Mouse (Mus musculus) sigmoid colon, adult 10 weeks (tissue): ENCODE data around the gene Stard10. TPM values are rescaled to one million over a fixed set of nuclear protein-coding genes. Genes with fewer than 3 reads are reported as not detected.

Source experiments
- polyA plus RNA-seq: library from polyadenylated mRNA; stranded (reverse); fragments of 350-450 nt; fragmentation: Illumina TruSeq; extraction: RNeasy Lipid Tissue Mini Kit (QIAGEN cat#74804); gene quantifications from one replicate; pipeline ENCODE4 v1.2.3, GENCODE M21; 2014; ENCODE audit warnings: low read depth, low replicate concordance

The Stard10 gene
- polyA plus RNA-seq, result 39.0 TPM

GRCm38 (mm10) chr7:101317014-101317413 lies at the start of gene Stard10:
Stard10 (plus strand) TSS chr7:101317086.

GRCm38 (mm10) chr7:101301881-101302456 lies 14.9 kb upstream of the Stard10 start, which contains the start of gene Atg16l2:
Atg16l2 (minus strand) TSS chr7:101302251.

DNA sequence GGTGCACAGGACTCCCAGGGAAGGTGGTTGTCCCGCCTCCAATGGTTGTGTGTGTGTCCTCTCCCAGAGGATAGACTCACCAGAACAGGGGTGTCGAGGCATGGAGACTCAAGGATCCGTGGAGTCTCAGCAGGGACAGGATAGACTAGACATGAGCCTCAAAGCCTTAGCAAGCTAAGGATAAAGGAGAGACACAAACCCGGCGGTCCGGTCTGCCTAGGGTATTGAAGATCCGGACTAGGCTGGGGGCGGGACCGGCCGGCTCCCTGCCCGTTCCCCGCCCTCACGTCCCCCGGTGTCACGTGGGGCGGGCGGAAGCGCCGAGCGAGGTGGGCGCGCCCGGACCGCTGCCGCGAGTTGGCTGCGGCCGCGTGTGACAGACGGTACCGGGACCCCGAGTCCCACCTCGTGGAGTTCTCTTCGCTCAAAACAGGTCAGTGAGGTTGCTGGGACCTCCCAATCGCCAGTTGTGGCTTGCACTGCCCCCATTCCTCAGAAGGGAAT lies 30.9 kb downstream of the Stard10 start, which contains the start of gene Arap1:
Gene Arap1, plus strand, starts transcription at position 301 of the 504 bp plus-strand sequence.

Other genes starting within 250 kb of the Stard10 start
- gene Fchsd2, start 224.2 kb upstream of the Stard10 start, polyA plus RNA-seq, result 224 TPM
- gene Atg16l2, start 14.8 kb upstream of the Stard10 start, polyA plus RNA-seq, result 2.6 TPM
- 7.2 TPM for gene Arap1, start 31.0 kb downstream of the Stard10 start, polyA plus RNA-seq
- not detected for gene Gm45837, start 93.8 kb downstream of the Stard10 start, polyA plus RNA-seq
- 5.7 TPM for gene Pde2a, start 104.6 kb downstream of the Stard10 start, polyA plus RNA-seq